Mouse (Mus musculus) erythroid progenitor cell, adult 5-6 weeks (primary cell): ENCODE results near the gene Tnni3k. TPM values are rescaled to one million over a fixed set of nuclear protein-coding genes. Genes with fewer than 3 reads are reported as not detected.
"Not testable (repeated sequence)": the region's sequence is repeated elsewhere in the genome, so short reads cannot be mapped to it uniquely, and the experiment has no call there.

ENCODE experiments used
- ATAC-seq: replicated peaks from 2 replicates; pipeline ENCODE4 v1.8.0; 2016; ENCODE audit warnings: moderate number of reproducible peaks, mild to moderate bottlenecking, moderate TSS enrichment, inconsistent platforms; ENCODE audit not compliant: poor library complexity, low FRiP score, severe bottlenecking
- total RNA-seq, 2 experiments: library from RNA; stranded (forward) in 1 of 2; stranded (reverse) in 1 of 2; fragments of 150-400 nt in 1 of 2; fragments of 186-747, 209-891 nt in 1 of 2; gene quantifications; 2 replicates each; pipeline versions ENCODE4 v1.2.3 to v1.2.4; 2015 to 2017; ENCODE audit warnings: low replicate concordance in 2 of 2

The Tnni3k gene
- total RNA-seq, 2 experiments from 2014 or later: not detected

- no peak for ATAC-seq
Observed at GRCm38 (mm10) chr3:154841076-154841475, 214.1 kb downstream of the Tnni3k start.

GRCm38 (mm10) chr3:154837861-154838260 lies 217.3 kb downstream of the Tnni3k start:
- ATAC-seq: no peak

DNA sequence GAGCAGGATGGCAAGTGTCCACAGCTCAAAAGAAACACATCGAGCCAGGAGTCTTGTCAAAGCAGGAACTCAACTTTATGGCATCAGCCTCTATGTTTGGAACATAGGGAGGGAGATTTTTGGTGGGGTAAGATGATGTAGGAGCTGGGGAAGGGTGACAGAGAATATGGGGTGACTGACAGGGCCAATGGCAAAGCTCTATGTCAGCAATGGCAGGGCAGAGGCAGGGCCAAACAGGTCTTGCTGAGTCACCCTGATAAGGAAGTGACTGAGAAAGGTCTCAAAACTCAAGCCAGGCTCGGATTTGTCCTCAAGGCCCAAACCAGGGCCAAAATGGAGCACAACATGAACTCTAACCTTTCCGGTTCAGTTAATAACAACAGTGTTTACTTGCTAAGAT lies 219.1 kb downstream of the Tnni3k start:
- ATAC-seq: no peak

DNA sequence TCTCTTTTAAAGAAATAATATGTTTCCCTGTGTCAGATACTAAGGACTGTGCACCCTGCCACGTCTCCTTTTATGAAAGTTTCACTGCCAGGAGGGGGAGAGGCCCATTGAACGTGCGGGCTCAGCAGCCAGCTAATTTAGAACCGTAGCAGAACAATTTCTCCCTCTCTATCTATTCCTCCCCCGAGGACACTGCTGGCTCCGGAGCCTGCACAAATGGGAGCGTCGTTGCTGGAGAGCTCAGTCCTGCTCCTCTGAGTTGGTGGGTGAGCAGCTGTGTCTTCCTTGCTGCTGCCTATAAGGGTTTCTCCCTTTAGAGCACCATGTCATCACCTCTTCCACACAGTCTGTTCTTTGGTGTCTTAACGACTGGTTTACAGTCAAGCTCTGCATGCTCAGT lies 220.8 kb downstream of the Tnni3k start:
- no peak for ATAC-seq

DNA sequence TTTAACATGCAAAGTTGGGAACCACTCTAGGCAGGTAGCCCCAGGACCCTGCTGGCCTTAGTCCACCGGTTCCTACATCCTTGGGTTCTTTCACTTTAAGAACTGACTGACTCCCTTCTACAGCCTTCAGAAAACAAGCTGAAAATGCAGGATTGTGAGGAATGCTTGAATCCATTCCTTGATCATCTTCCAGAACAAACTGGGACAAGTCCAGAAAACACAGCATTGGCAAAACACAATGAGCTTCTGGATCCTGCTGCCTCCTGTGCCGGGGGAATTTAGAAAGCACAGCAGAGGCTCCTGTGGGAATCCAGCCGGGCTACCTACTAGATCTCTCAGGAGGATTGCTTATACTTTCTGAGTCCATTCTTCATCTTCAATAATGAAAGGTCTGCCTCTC lies 229.5 kb downstream of the Tnni3k start:
- no peak for ATAC-seq

- no peak for ATAC-seq
Observed at GRCm38 (mm10) chr3:154824713-154825112, 230.5 kb downstream of the Tnni3k start.

- not testable (repeated sequence) for ATAC-seq
Observed at GRCm38 (mm10) chr3:154819684-154820083, 235.5 kb downstream of the Tnni3k start.

GRCm38 (mm10) chr3:154817732-154818131 lies 237.5 kb downstream of the Tnni3k start:
- ATAC-seq: no peak

DNA sequence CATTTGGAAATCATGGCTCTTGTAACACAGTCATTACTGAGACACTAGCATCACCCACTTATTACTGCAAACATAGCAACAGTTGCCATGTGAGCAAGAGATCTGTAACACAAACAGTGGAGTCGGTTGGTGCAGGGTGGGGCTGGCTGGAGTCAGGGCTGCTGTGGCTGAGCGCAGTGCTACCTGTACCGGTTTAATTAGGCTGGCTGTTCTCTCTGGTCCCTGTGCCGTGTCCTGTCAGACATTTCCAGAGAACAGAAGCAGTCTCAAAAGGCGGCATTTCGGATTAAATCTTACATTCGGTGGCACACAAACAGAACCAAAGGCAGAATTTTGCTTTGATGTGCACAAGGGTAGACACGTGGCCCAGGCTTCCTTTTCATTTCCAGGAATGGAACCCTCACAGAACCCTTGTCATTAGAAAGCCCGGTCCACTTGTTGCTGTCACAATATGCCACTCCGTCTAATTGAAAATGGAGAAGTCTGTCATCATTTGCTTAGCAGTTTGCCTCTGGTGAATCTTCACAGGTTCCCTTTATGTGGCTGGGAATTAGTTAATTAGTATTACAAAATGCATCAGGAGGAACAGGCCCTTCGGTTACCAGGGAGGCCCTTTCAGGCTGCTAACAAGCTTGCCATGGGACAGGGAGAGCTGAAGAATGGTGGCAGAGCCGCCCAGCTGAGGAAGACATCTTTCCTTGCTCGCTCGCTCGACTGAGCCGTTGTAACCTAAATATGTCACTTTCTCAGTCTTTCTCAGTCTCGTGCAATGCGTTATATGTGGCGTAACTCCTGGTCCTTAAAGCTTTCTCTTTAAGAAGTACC lies 238.2 kb downstream of the Tnni3k start:
- ATAC-seq: no peak

- no peak for ATAC-seq
Observed at GRCm38 (mm10) chr3:154816231-154816630, 239.0 kb downstream of the Tnni3k start.

GRCm38 (mm10) chr3:154815606-154816005 lies 239.6 kb downstream of the Tnni3k start:
- ATAC-seq: no peak

- ATAC-seq: no peak
Observed at GRCm38 (mm10) chr3:154812893-154813292, 242.3 kb downstream of the Tnni3k start.

DNA sequence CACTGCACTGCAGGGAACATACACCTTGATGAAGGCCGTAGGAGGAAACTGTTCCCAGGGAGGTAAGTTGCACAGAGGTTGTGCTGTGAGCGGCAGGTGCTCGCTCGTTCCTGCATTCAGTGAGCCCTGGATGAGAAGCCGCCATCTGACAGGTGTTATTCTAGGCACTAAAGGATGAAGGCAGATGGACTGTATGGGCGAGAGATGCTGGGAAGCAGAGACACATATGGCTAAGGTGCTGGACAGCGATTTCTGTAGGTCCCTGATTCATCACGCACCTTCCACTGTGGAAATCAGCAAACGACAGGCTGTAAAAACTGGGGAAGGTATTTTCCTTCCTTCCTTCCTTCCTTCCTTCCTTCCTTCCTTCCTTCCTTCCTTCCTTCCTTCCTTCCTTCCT lies 243.4 kb downstream of the Tnni3k start:
- no peak for ATAC-seq

DNA sequence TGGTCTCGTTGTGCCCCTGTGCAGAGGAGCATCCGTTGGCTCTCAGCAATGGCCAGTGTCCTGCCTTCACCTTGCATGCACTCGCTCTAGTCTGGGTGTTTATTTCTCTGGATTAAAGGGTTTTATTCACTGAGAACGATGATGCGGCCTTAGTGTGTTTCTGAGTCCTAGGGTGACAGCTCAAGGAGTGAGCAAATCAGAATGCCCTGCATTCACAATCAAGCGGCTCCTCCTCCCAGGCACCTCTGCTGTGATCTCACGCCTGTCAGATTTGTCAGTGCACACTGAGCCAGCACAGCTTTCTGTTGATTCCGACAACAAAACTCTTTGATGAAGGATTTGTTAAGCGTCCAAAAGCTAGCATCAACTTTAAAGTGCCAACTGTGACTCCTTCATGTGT lies 243.9 kb downstream of the Tnni3k start:
- ATAC-seq: no peak

DNA sequence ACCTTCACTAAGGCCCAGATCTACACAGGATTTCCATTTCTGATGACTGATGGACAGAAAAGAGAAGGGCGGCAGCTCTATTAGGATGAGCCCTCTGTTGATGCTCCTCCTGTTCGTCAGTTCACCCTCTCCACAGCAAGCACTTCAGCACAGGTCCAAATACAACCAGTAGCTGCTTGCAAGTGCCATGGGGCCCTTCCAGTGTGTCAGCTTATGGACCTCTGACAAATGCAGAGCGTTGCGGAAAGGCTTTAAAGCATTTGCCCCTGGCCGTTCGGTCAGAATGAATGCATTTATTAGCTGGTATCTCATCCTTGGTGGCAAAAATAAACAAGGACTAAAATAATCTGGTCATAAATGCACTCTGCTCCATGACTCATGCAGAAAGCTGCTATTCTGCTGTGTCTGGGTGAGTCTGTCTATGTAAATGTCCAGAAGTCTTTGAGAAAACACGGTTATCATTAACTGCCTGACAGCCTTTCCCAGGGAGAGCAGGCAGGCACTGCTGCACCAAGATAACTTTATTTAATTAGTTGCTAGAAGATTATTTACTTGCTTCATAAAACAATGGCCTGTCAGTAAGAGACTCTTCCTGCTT lies 244.8 kb downstream of the Tnni3k start:
- ATAC-seq: no peak

- ATAC-seq: no peak
Observed at GRCm38 (mm10) chr3:154806626-154807025, 248.6 kb downstream of the Tnni3k start.

DNA sequence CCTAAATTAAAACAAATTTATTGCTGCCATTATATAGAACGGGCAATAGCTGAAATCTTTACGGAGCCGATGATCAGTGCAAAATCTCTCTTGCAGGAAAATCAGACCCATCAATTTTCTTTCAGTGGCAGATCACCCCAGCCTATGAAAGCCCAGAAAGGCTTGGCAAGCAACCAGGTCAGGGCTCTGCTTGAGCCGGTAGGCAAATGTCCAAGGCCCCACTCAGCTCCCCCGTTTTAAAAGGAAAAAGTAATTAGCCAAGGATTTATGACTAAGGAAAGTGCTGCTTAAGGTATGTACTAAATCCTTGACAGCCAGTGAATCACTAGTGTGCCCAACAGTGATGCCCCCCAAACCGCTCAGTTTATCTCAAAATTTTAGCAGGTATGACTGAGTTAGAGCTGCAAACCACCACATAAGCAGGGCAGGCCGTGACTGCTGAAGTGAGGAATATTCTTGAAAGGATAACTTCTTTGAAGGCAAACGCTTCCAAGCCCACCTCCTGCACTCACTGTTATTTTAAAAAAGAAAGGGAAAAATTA lies 254.2 kb downstream of the Tnni3k start:
- ATAC-seq: no peak

GRCm38 (mm10) chr3:154800454-154800853 lies 254.8 kb downstream of the Tnni3k start:
- ATAC-seq: no peak

GRCm38 (mm10) chr3:154798806-154799205 lies 256.4 kb downstream of the Tnni3k start:
- no peak for ATAC-seq

- ATAC-seq: no peak
Observed at GRCm38 (mm10) chr3:154793571-154793970, 261.6 kb downstream of the Tnni3k start.

- ATAC-seq: no peak
Observed at GRCm38 (mm10) chr3:154787611-154788010, 267.6 kb downstream of the Tnni3k start.
